Mouse (Mus musculus) stomach, embryonic 15.5 days (tissue): ENCODE data around the gene Tmbim4. TPM values are rescaled to one million over a fixed set of nuclear protein-coding genes. Genes with fewer than 3 reads are reported as not detected.

Experiments
- ATAC-seq: fragments of 200-750 bp; cut with Nextera tagmentation; 2 replicates; pipeline ENCODE4 v1.8.0; 2017; ENCODE audit warnings: low read depth, moderate number of reproducible peaks, moderate TSS enrichment; ENCODE audit not compliant: insufficient read depth, low FRiP score
- H3K27ac ChIP-seq: fragments of 300-500 bp; sonication (generic); 2 replicates; pipeline ENCODE4 v1.5.1; 2015; ENCODE audit warnings: mild to moderate bottlenecking, inconsistent platforms
- H3K27me3 ChIP-seq: fragments of 300-500 bp; sonication (generic); replicated peaks from 2 replicates; pipeline ENCODE4 v1.6.1; 2015; ENCODE audit warnings: inconsistent platforms
- H3K36me3 ChIP-seq: fragments of 300-500 bp; sonication (generic); 2 replicates; pipeline ENCODE4 v1.6.1; 2015; ENCODE audit warnings: inconsistent platforms
- H3K4me1 ChIP-seq: fragments of 300-500 bp; sonication (generic); 2 replicates; pipeline ENCODE4 v1.6.1; 2015; ENCODE audit warnings: inconsistent platforms
- H3K4me2 ChIP-seq: fragments of 300-500 bp; sonication (generic); 2 replicates; pipeline ENCODE4 v1.6.1; 2015; ENCODE audit warnings: mild to moderate bottlenecking, inconsistent platforms
- H3K4me3 ChIP-seq: fragments of 300-500 bp; sonication (generic); replicated peaks from 2 replicates; pipeline ENCODE4 v1.5.1; 2015; ENCODE audit warnings: inconsistent platforms
- H3K9ac ChIP-seq: fragments of 300-500 bp; sonication (generic); 2 replicates; pipeline ENCODE4 v1.6.1; 2015; ENCODE audit warnings: inconsistent platforms
- H3K9me3 ChIP-seq: fragments of 300-500 bp; sonication (generic); 2 replicates; pipeline ENCODE4 v1.6.1; 2016; ENCODE audit warnings: inconsistent platforms
- WGBS: fragments of 180-500 bp; shearing (Covaris S2); methylation state at CpG from one replicate; pipeline ENCODE4 v1.1.7; 2015; 5-methylcytosine and 5-hydroxymethylcytosine counted together
- polyA plus RNA-seq: library from polyadenylated mRNA; unstranded; fragments of >200 nt; fragmentation: Nextera tagmentation; extraction: Ambion mirVana; gene quantifications from 2 replicates; pipeline ENCODE4 v1.2.1, GENCODE M21; 2015

Gene Tmbim4
- polyA plus RNA-seq, 1 experiment from 2014 or later = 133 TPM

DNA sequence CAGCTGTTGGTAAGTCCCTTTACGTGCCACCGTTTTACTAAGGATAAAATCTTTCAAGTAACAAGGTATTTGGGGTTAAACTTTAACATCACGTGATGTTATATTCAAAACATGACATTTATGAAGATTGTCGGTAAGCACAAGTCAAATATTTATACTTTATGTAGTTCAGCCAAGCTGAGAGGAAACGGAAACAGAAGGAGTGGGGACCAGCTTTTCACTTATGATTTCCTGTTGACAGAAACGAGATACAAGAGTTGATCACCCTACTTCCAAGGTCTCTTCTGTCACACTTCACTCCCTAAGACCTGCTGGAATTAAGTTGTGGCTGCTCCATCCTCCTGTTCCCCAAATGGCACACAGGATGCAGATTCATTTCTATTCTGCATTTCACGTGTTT, 19.4 kb downstream of the Tmbim4 start:
- Histone ChIP-seq H3K4me1 (no peaks in the 10 kb centered on the region), H3K4me3 (no peak overlapping the region), H3K27ac (no peak overlapping the region), H3K9me3 (no peaks in the 10 kb centered on the region), H3K27me3 (no peaks in the 10 kb centered on the region), H3K9ac (no peak overlapping the region), H3K36me3 (peaks cover 7% of the 10 kb centered on the region; the same call in 1 of the 2 replicates), H3K4me2 (no peak overlapping the region)
- WGBS = 47% methylated on average over 7 of the region's 7 CpGs
- no peak for ATAC-seq

DNA sequence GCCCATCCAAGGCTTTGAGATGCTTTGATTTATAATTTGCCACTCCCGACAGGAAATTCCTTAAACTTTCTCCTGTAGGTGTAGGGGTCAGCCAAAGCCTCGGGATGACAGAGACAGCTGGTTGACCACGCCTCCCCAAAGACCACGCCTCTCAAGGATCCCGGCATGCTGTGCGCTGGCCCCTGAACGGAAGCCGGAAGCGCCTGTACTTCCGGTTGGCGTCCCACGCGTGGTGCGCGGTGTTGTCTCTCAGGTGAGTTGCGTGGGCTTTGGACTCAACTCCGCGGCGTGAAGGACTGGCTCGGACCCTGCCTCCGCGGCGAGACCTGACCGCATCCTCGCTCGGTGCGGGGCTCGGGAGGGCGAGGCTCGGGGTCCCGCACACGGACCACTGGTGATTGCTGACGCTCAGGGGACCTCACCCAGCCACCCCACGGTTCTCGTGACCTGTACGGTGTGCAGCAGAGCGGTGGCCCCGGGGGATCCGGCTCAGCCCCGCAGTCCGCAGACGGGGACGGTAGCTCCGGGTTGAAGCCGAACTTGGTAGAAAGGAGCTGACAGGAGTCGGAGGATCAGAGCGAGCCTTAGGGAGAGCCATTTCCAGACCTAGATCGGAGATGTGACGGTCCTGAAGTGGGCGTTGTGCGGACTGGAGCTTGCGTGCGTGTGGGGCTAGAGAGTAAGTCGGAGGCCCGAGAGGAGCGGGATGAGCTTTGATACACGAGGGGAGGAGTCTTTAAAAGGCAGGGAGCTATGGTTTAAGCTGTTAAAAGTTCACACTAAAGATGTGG, 25.7 kb downstream of the Tmbim4 start, which contains the start of gene Llph:
Llph (plus strand) TSS at position 200 of the 791 bp plus-strand sequence.
- peak within 1 kb of the TSS; percentile 72 for H3K9ac ChIP-seq
- H3K9me3 ChIP-seq = no peaks in the 10 kb centered on the region
- peak; percentile 89 for ATAC-seq
- H3K27ac ChIP-seq = peak within 1 kb of the TSS; percentile 75; the same call in 1 of the 2 replicates
- peaks cover 19% of the 10 kb centered on the region for H3K36me3 ChIP-seq
- H3K27me3 ChIP-seq = no peaks in the 10 kb centered on the region
- H3K4me2 ChIP-seq = peak within 1 kb of the TSS; percentile 83
- H3K4me3 ChIP-seq = peak within 1 kb of the TSS; percentile 79
- H3K4me1 ChIP-seq = peaks cover 2% of the 10 kb centered on the region; the same call in 1 of the 2 replicates
- under 1% methylated on average over 57 of the region's 57 CpGs for WGBS

- H3K27me3 ChIP-seq = no peaks in the 10 kb centered on the region
- WGBS = 30% methylated on average over 5 of the region's 5 CpGs
- no peak for ATAC-seq
- peaks cover 19% of the 10 kb centered on the region for H3K36me3 ChIP-seq
- H3K9ac ChIP-seq = no peak overlapping the region
- peaks cover 2% of the 10 kb centered on the region; the same call in 1 of the 2 replicates for H3K4me1 ChIP-seq
- no peak overlapping the region for H3K4me2 ChIP-seq
- H3K9me3 ChIP-seq = no peaks in the 10 kb centered on the region
- H3K27ac ChIP-seq = no peak overlapping the region
- no peak overlapping the region for H3K4me3 ChIP-seq
Observed at GRCm38 (mm10) chr10:120231718-120232117, 30.3 kb downstream of the Tmbim4 start.

GRCm38 (mm10) chr10:120233655-120234367, 32.4 kb downstream of the Tmbim4 start:
- Histone ChIP-seq H3K9ac (no peak overlapping the region), H3K9me3 (no peaks in the 10 kb centered on the region), H3K4me1 (no peaks in the 10 kb centered on the region), H3K4me3 (0 out of 2 replicates have a peak overlapping the region, but pooled peaks have one; percentile 13), H3K36me3 (peaks cover 12% of the 10 kb centered on the region), H3K4me2 (peak overlapping the region; percentile 40), H3K27me3 (no peaks in the 10 kb centered on the region), H3K27ac (no peak overlapping the region)
- WGBS = 24% methylated on average over 18 of the region's 18 CpGs
- peak; percentile 47; the same call in 1 of the 2 replicates for ATAC-seq

GRCm38 (mm10) chr10:120236855-120237254, 35.5 kb downstream of the Tmbim4 start:
- H3K4me1 ChIP-seq = no peaks in the 10 kb centered on the region
- no peak overlapping the region for H3K27ac ChIP-seq
- ATAC-seq = no peak
- 66% methylated on average over 9 of the region's 9 CpGs for WGBS
- no peak overlapping the region for H3K4me3 ChIP-seq
- H3K4me2 ChIP-seq = no peak overlapping the region
- H3K9me3 ChIP-seq = no peaks in the 10 kb centered on the region
- H3K36me3 ChIP-seq = no peaks in the 10 kb centered on the region
- no peaks in the 10 kb centered on the region for H3K27me3 ChIP-seq
- no peak overlapping the region for H3K9ac ChIP-seq

DNA sequence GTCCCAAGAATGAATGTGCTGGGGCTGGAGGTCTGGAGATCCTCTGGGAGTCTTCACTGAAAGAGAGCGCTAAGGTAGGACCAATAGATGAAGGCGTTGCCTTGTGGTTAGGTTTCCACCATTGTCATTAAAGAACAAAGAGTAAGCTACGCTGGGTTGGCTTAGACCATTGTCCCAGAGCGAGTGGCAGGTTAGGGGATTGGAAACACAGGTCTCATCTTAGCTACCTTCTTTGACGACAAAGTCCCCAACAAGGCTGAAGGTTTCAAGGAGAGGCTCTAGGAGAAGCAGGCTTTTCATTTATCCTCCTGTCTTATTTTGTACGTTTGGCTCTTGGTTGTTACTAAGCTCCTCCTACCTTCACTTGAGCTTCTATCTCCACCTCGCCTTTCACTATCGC, 36.9 kb downstream of the Tmbim4 start:
- no peak for ATAC-seq
- WGBS = 83% methylated on average over 8 of the region's 8 CpGs
- H3K9me3 ChIP-seq = no peaks in the 10 kb centered on the region
- no peak overlapping the region for H3K27ac ChIP-seq
- H3K27me3 ChIP-seq = no peaks in the 10 kb centered on the region
- H3K9ac ChIP-seq = no peak overlapping the region
- no peak overlapping the region for H3K4me2 ChIP-seq
- H3K4me3 ChIP-seq = no peak overlapping the region
- no peaks in the 10 kb centered on the region for H3K4me1 ChIP-seq
- H3K36me3 ChIP-seq = no peaks in the 10 kb centered on the region

DNA sequence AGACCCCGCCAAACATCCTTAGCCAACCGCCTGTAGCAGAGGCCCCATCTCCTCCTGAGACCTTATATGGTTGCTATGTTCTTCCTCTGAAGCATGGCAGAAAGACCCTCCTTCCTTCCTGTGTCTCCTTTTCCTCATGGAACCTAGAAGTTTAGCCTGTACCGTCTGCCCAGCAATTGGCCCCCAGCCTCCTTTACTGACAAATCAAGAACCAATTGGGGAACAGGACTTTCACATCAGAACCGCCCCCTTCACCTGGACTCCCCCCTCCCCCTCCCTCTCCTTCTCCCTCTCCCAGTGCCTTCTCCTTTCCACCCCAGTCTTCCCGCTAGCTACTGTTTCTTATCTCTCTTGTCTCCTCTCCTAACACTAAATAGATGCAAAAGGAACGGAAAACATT, 38.1 kb downstream of the Tmbim4 start:
- WGBS = 63% methylated on average over 6 of the region's 6 CpGs
- Histone ChIP-seq H3K4me2 (no peak overlapping the region), H3K36me3 (no peaks in the 10 kb centered on the region), H3K27me3 (no peaks in the 10 kb centered on the region), H3K27ac (no peak overlapping the region), H3K9ac (no peak overlapping the region), H3K4me3 (no peak overlapping the region), H3K4me1 (no peaks in the 10 kb centered on the region), H3K9me3 (no peaks in the 10 kb centered on the region)
- no peak for ATAC-seq

DNA sequence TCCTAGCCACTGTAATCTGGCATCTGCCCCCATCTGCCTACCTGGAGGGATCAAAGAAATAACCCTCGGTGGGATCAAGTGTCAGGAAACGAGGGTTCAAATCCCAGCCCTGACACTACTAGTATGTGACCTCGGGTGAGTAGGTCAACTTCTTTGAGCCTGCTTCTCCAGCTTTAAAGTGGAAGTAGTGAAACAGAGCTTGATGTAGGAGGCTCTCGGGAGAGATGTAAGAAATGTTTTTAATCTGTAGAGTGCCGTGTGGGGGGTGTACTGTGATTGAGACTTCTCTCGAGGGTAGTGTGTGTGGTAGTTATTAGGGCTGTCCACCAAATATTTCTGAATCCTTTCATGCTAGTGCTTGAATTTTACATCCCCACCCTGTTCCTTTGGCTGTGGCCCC, 41.0 kb downstream of the Tmbim4 start:
- ATAC-seq = no peak
- Histone ChIP-seq H3K27ac (no peak overlapping the region), H3K36me3 (no peaks in the 10 kb centered on the region), H3K4me3 (no peak overlapping the region), H3K9ac (no peak overlapping the region), H3K9me3 (no peaks in the 10 kb centered on the region), H3K4me2 (no peak overlapping the region), H3K27me3 (no peaks in the 10 kb centered on the region), H3K4me1 (0 out of 2 replicates have a peak, but pooled peaks cover 4% of the 10 kb centered on the region)
- 61% methylated on average over 6 of the region's 6 CpGs for WGBS

- 52% methylated on average over 5 of the region's 5 CpGs for WGBS
- Histone ChIP-seq H3K36me3 (no peaks in the 10 kb centered on the region), H3K4me2 (no peak overlapping the region), H3K4me3 (no peak overlapping the region), H3K9me3 (no peaks in the 10 kb centered on the region), H3K9ac (no peak overlapping the region), H3K4me1 (0 out of 2 replicates have a peak, but pooled peaks cover 4% of the 10 kb centered on the region), H3K27me3 (no peaks in the 10 kb centered on the region), H3K27ac (no peak overlapping the region)
- no peak for ATAC-seq
Observed at GRCm38 (mm10) chr10:120245681-120246080, 44.3 kb downstream of the Tmbim4 start.

DNA sequence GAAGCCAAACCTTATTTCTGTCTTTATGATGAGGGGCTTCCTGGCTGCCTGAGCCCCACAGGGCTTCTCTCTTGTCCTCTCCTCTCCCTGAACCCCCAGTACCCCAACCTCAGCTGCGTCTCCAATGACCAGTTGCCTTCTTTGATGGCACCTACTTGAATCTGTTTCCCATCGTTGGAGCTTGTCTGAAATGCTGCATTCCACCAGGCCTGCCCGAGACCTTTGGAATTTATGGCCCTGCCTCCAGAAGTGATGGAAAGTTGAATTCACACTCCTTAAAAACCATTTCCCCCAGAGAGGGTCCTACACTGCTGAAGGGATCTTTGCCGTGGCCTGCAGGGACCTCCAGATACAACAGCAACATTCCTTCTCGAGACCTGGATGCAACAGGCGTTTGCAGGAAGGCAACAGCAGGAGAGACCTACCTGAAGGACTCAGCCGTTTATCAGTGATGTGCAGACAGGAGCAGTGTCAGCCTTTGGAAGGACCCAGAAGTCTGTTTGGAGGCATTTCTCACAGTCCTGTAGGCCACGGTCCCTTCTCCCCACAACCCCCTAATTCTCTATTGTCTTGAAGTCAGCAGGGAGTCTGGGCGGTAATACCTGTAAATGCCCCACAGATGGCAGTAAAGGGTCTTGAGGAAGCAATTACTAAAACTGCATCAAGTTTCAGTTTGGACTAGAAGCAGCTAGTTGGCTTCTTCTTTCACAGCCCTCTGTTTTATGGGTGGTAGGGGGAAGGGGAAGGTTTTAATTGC, 45.8 kb downstream of the Tmbim4 start:
- no peak for ATAC-seq
- H3K9me3 ChIP-seq = no peaks in the 10 kb centered on the region
- no peaks in the 10 kb centered on the region for H3K36me3 ChIP-seq
- H3K27me3 ChIP-seq = no peaks in the 10 kb centered on the region
- H3K4me2 ChIP-seq = no peak overlapping the region
- no peak overlapping the region for H3K4me3 ChIP-seq
- WGBS = 32% methylated on average over 9 of the region's 9 CpGs
- H3K27ac ChIP-seq = no peak overlapping the region
- H3K9ac ChIP-seq = no peak overlapping the region
- 0 out of 2 replicates have a peak, but pooled peaks cover 4% of the 10 kb centered on the region for H3K4me1 ChIP-seq

DNA sequence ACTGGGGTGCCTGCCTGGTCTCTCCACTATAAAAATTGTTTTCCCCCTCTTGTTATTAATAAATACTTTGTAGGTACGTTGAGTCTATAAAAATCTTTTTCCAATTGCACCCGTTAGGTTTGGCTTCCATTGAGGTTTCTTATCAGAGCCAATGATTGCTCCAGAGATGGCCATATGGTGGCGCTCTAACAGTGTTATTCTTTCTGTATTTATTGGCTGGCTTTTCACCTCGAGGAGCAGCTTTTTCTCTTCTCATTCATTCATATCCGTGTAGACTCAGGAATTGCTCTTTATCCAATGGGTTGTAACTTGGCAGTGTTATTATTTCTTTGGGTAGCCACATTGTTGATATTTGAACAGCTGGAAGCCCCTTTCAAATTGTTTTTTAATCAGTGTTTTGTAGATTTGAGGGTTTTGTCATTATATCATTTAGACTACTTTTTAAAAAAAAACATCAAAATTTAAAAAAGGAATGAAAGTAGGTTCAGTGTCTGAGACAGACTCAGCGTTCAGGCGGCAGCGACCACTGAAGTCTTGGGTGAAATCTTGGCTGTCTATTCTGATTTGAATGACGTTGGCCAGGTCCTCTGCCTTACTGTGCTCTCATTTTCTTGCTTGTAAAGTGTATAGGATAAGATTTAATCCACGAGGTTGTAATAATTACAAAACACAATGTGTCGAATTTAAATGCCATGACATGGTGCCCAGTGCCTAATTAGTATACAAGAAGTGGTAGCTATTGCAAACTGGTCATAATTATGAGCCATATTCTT, 49.7 kb downstream of the Tmbim4 start:
- Histone ChIP-seq H3K4me2 (no peak overlapping the region), H3K27ac (no peak overlapping the region), H3K9me3 (no peaks in the 10 kb centered on the region), H3K36me3 (no peaks in the 10 kb centered on the region), H3K9ac (no peak overlapping the region), H3K4me1 (0 out of 2 replicates have a peak, but pooled peaks cover 8% of the 10 kb centered on the region), H3K27me3 (no peaks in the 10 kb centered on the region), H3K4me3 (no peak overlapping the region)
- no peak for ATAC-seq
- 50% methylated on average over 11 of the region's 11 CpGs for WGBS
